Mouse (Mus musculus): ENCODE measurements around the gene Kcnn1. TPM values are rescaled to one million over a fixed set of nuclear protein-coding genes. Genes with fewer than 3 reads are reported as not detected.

Gene Kcnn1
- total and polyA plus RNA-seq, 2 experiments: 6.2 to 8.4 TPM

DNA sequence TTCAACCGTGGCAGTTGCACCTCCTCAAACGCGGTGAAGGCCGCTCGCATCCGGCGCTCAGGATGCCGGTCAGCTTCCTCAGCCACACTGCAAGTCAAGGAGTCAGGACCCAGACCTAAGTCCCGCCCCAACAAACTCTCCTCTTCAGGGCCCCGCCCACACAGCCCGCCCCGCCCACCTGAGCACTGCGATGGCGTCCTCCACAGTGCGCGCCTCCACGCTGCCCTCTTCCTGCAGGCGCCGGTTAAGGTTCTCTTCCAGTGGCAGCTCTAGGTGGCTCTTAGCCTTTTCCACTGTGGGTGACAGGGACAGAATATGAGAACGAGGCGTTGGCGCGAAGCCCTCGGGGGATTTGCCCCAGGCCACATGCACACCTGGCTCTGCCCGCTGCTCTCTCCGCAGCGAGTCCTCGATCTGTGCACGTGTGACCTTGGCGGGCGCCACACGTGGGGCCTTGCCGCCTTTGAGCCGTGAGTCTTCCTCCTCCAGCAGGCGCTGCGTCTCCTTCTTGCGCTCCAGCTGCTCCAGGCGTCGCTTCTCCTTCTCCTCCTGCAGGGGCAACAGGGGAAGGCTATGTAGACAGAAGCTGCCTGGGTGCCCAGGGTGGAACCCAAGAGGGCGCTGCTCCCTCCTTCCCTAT, 5.6 kb upstream of the Kcnn1 start:
- H3K27ac ChIP-seq (replicated peaks; ENCODE audit: insufficient read depth, low read depth, low read length): no peak overlapping the region
- 52% methylated on average over 40 of the region's 40 CpGs for WGBS

DNA sequence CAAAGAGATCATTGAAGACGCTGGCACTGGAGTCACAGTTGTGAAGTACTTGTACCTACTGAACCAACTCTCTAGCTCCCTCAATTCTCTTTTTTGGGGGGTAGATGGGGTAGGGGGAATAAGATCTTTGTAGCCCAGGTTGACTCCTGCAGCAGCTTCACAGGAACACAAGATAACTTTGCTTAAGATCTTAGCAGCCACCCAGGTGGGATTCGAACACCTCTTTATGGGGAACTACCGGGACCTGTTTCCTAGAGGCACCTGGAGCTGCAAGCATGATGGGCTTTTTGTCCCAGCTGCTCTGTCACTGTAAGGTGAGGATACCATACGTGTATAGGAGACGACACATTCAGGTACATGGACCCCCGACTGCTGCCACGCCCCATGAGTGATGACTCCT, 3.5 kb upstream of the Kcnn1 start:
- no peak for DNase-seq (ENCODE audit: extremely low read depth, low read depth, low spot score)
- H3K27me3 ChIP-seq (ENCODE audit: control insufficient read depth, insufficient read depth, low read length): peaks cover 15% of the 10 kb centered on the region
- H3K27ac ChIP-seq (replicated peaks; ENCODE audit: insufficient read depth, low read depth, low read length): no peak overlapping the region
- 89% methylated on average over 7 of the region's 7 CpGs for WGBS
- H3K4me3 ChIP-seq (ENCODE audit: insufficient read depth, low read depth, low read length): no peak overlapping the region
- no peaks in the 10 kb centered on the region for H3K79me2 ChIP-seq (ENCODE audit: control insufficient read depth, insufficient read depth, low read length)
- no peak overlapping the region for H3K9ac ChIP-seq (ENCODE audit: low read depth, low read length)
- H3K4me1 ChIP-seq (ENCODE audit: control insufficient read depth, insufficient read depth, low read length): peaks cover 8% of the 10 kb centered on the region; the same call in 1 of the 2 replicates
- TF ChIP-seq CTCF (IDR thresholded peaks at IDR 0.05; ENCODE audit: low read depth, low read length) (no peak), POLR2A (IDR thresholded peaks at IDR 0.05; ENCODE audit: extremely low read depth, insufficient read depth, low read length) (no peak)
- H3K36me3 ChIP-seq (ENCODE audit: control insufficient read depth, insufficient read depth, low read length): no peaks in the 10 kb centered on the region

More for the DNA sequence above, 5.6 kb upstream of the Kcnn1 start:
- no peaks in the 10 kb centered on the region for H3K36me3 ChIP-seq (ENCODE audit: control insufficient read depth, insufficient read depth, low read length)
- no peaks in the 10 kb centered on the region for H3K79me2 ChIP-seq (ENCODE audit: control insufficient read depth, insufficient read depth, low read length)
- H3K4me3 ChIP-seq (ENCODE audit: insufficient read depth, low read depth, low read length): no peak overlapping the region
- H3K4me1 ChIP-seq (ENCODE audit: control insufficient read depth, insufficient read depth, low read length): peaks cover 9% of the 10 kb centered on the region; the same call in 1 of the 2 replicates
- H3K9ac ChIP-seq (ENCODE audit: low read depth, low read length): no peak overlapping the region
- DNase-seq (ENCODE audit: extremely low read depth, low read depth, low spot score): no peak
- TF ChIP-seq CTCF (IDR thresholded peaks at IDR 0.05; ENCODE audit: low read depth, low read length) (0 out of 2 replicates have a peak, but pooled peaks have one; percentile 4), POLR2A (IDR thresholded peaks at IDR 0.05; ENCODE audit: extremely low read depth, insufficient read depth, low read length) (no peak)
- no peaks in the 10 kb centered on the region; the same call in 1 of the 2 replicates for H3K27me3 ChIP-seq (ENCODE audit: control insufficient read depth, insufficient read depth, low read length)

DNA sequence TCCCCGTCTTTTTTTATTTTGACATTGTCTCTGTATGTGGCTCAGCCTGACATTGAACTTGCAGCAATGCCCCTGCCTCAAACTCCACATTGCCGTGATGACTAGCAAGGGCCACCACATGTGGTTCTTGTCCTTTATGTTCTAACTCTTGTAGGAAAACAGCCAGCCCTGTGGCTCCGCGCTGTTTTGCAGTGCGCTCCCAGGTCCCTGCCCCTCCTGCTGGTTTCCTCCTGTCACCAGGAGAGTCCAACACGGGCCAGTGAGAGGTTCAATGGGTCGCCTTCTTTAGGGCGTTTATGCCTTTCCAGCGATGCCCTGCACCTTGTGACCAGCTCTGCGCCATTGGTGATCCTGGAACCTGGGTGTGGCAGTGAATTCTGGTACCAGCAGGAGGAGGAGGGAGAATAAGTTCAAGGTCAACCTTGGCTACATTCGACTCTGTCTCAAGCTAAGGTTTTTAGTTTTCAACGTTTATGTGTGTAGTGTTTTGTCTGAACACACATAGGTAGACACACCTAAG, 3.0 kb upstream of the Kcnn1 start:
- TF ChIP-seq CTCF (IDR thresholded peaks at IDR 0.05; ENCODE audit: low read depth, low read length): no peak
- TF ChIP-seq POLR2A (IDR thresholded peaks at IDR 0.05; ENCODE audit: extremely low read depth, insufficient read depth, low read length): no peak
- no peaks in the 10 kb centered on the region for H3K79me2 ChIP-seq (ENCODE audit: control insufficient read depth, insufficient read depth, low read length)
- DNase-seq (ENCODE audit: extremely low read depth, low read depth, low spot score): no peak
- 8% methylated on average over 12 of the region's 12 CpGs for WGBS
- peaks cover 8% of the 10 kb centered on the region; the same call in 1 of the 2 replicates for H3K4me1 ChIP-seq (ENCODE audit: control insufficient read depth, insufficient read depth, low read length)
- H3K9ac ChIP-seq (ENCODE audit: low read depth, low read length): no peak overlapping the region
- H3K27ac ChIP-seq (replicated peaks; ENCODE audit: insufficient read depth, low read depth, low read length): no peak overlapping the region
- H3K4me3 ChIP-seq (ENCODE audit: insufficient read depth, low read depth, low read length): 0 out of 2 replicates have a peak overlapping the region, but pooled peaks have one; percentile 1
- peaks cover 15% of the 10 kb centered on the region for H3K27me3 ChIP-seq (ENCODE audit: control insufficient read depth, insufficient read depth, low read length)
- H3K36me3 ChIP-seq (ENCODE audit: control insufficient read depth, insufficient read depth, low read length): no peaks in the 10 kb centered on the region

DNA sequence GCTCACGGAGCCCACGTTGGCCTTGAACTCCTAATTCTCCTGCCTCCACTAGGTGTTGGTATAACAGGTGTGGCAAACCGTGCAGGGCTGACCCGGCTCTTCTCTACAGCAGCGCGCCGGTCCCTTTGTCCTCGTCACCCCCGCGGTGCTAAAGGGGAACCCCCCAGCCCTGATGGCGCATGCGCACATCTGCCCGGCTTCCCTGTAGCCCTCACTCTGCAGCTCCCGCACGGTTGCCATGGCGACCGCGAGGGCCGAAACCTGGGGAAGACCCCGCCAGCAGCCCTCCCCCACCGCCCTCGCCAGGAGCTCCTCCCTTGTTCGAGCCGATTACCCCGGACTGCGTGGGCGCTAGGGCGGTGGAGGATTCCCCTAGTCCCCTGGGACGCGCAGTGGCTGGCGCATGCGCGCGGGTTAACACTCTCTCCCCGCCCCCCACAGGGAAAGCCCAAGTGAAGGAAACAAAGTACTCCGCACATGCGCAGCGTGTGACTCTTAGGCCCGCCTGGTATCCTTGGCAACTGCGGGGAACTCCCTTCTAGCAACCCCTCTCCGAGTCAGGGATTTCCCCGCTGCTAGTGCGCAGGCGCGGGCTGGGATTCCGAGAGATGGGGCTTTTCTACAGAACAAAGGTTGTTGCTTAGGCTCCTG, 2.4 kb upstream of the Kcnn1 start:
- Histone ChIP-seq H3K79me2 (ENCODE audit: control insufficient read depth, insufficient read depth, low read length) (no peaks in the 10 kb centered on the region), H3K36me3 (ENCODE audit: control insufficient read depth, insufficient read depth, low read length) (no peaks in the 10 kb centered on the region), H3K27me3 (ENCODE audit: control insufficient read depth, insufficient read depth, low read length) (peaks cover 15% of the 10 kb centered on the region), H3K4me1 (ENCODE audit: control insufficient read depth, insufficient read depth, low read length) (peaks cover 8% of the 10 kb centered on the region; the same call in 1 of the 2 replicates), H3K9ac (ENCODE audit: low read depth, low read length) (peak overlapping the region; percentile 70), H3K4me3 (ENCODE audit: insufficient read depth, low read depth, low read length) (peak overlapping the region; percentile 88), H3K27ac (replicated peaks; ENCODE audit: insufficient read depth, low read depth, low read length) (no peak overlapping the region)
- DNase-seq (ENCODE audit: extremely low read depth, low read depth, low spot score): peak; percentile 89
- TF ChIP-seq CTCF (IDR thresholded peaks at IDR 0.05; ENCODE audit: low read depth, low read length) (no peak), POLR2A (IDR thresholded peaks at IDR 0.05; ENCODE audit: extremely low read depth, insufficient read depth, low read length) (0 out of 2 replicates have a peak, but pooled peaks have one; percentile 24)
- under 1% methylated on average over 46 of the region's 46 CpGs for WGBS

DNA sequence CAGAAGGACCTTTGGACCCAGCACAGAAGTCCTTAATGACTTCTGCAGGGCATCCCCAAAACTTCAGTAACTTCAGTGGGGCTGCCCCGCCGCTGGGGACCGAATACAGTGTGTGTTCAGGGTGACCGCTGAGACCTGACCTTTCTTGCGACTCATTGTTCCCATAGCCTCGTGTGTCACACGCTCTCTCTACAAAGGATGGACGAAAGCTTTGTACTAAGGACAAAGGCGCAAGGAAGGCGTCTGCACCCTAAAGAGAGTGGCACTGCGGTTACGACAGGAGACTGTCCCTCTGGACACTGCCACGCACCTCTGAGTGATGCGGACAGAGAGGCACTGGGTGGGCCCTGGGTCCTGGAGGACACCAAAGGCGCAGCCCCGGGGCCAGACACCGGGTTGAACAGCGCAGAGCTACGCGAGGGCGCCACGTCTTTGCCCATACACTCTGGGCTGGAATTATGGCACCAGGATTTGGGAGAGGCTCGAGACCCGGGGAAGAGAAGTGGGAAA, 1.7 kb upstream of the Kcnn1 start:
- H3K27ac ChIP-seq (replicated peaks; ENCODE audit: insufficient read depth, low read depth, low read length): no peak overlapping the region
- peaks cover 8% of the 10 kb centered on the region; the same call in 1 of the 2 replicates for H3K4me1 ChIP-seq (ENCODE audit: control insufficient read depth, insufficient read depth, low read length)
- no peak for TF ChIP-seq CTCF (IDR thresholded peaks at IDR 0.05; ENCODE audit: low read depth, low read length)
- TF ChIP-seq POLR2A (IDR thresholded peaks at IDR 0.05; ENCODE audit: extremely low read depth, insufficient read depth, low read length): no peak
- DNase-seq (ENCODE audit: extremely low read depth, low read depth, low spot score): no peak
- H3K27me3 ChIP-seq (ENCODE audit: control insufficient read depth, insufficient read depth, low read length): peaks cover 15% of the 10 kb centered on the region
- H3K4me3 ChIP-seq (ENCODE audit: insufficient read depth, low read depth, low read length): peak overlapping the region; percentile 27
- H3K9ac ChIP-seq (ENCODE audit: low read depth, low read length): peak overlapping the region; percentile 70
- H3K36me3 ChIP-seq (ENCODE audit: control insufficient read depth, insufficient read depth, low read length): no peaks in the 10 kb centered on the region
- H3K79me2 ChIP-seq (ENCODE audit: control insufficient read depth, insufficient read depth, low read length): no peaks in the 10 kb centered on the region
- 5% methylated on average over 24 of the region's 24 CpGs for WGBS
